Mouse (Mus musculus) mouse trophoblast stem cell (cell line): Measurements from ENCODE around the gene Ypel2.

ENCODE experiments used
- in situ Hi-C, 2 experiments: fragments of 300-500 bp; cut with MseI, MboI; formaldehyde crosslinking; loops; 2 replicates in 1 of 2; 3 replicates in 1 of 2; pipeline ENCODE4 v1.15.1; 2025

Ypel2 gene

DNA sequence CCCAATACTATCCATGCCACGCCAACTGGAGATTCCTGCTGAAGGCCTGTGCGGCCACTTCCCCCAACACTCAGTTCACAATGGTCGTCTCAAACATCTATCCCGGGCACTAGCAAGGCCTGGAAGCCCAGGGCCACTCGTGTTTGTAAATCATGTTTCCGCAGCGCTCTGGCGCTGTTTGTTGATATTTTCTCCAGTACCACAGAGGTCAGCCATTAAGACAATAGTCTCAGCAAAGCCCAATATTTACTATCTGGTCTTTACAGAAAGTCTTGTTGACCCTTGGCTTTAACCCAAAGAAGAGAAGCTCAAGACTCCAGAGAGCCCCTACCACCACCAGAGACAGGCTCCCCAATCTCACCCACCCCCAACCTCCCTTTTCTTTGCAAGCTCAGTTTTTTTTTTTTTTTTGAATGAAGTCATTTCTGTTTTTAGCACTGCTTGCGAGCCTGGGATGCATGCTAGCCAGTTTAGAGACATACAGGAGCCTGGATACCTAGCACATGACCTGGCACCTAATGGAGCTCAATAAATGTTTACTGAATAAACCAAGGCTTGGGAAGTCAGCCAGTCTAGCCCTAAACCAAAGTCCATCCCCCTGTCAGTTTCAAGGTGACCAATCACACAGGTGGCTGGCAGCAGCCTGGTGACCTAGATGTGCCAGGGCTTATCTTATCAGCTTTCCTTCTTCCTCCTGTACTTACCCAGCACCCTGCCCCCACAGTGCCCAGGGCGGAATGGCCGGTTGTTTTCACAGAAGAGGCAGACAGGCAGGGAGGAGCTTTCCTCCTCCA, 31.8 kb downstream of the Ypel2 start:
- in situ Hi-C loops: no loop called here

DNA sequence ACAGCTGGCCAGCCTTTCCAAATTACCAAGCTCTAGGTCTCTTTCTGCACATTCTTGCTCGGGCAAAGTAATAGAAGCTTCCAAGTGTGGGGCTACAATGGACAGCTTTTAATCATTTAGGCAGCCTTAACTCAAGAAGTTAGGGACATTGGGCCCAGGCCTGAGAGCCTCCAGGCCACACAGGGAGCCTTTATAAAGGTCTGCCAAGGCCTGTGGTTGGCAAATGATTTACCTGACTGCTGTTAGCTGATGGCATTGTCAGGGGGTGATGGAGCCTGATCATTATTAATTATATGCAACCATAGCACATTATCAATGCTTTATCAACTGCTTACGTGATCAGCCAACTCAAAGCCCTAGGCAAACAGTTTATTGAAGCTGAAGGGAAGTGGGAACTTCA, 33.2 kb downstream of the Ypel2 start:
- in situ Hi-C loops: no loop called here

DNA sequence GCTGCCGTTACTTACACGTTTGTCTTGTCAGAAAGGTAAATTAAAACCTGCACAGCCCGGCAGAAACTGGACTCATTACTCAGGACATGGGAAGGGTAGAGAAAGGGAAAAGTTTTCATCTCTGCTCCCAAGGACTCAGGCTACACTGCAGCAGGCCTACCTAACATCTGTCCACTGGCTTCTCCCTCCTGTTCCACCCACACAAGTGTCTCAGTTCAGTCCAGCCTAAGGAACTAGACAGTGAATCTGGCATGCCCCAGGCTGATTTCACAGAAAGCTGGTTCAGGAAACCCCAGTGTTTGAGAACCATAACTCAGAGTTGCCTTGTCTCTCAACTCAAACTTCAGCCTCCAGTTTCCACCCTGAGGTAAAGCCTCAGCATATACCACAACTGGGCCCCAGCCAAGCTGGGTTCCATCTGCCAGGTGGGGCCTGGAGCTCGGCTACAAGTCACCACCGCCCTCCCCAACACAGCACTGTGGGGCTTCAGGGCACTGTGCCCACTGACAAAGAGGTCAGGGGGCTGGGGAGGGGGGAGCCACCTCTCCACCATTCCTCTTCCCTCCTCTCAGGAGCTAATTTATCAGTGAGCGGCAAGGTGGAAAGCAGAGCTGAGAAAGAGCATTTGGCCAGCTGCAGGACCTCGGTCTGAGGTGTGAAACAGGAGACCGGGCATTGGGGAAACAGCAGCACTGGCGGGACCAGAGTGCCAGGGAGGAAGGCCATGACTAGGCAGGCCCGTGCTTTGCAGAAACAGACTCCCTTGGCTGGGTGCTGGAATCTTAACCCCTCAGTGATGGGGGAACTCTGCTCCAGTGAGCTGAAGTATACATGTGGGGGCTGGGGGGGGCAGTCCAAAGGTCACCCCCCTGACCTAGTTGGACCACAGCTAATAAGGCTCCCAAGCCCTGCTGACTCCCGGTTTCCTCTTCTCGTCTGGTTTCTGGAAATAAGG, 34.5 kb downstream of the Ypel2 start:
- in situ Hi-C loops: no loop called here

DNA sequence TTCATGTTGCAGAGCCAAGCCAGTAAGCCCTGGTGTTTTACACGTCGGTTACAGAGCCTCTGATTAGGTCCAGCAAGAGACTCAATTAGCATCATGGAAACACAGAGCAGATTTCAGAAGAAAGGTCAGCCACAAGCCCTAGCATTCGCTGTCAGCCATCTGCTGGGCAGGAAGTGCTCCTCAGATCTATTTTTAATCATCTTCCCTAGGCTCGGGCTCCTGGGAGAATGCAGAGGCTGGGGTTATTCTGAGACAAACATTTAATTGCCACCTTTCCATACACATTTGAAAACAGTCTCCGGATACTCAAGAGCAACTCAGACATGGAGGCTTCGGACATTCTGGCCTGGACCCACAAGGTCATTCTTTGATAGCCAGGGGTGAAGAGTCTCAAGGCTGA, 35.3 kb downstream of the Ypel2 start:
- in situ Hi-C loops: no loop called here

DNA sequence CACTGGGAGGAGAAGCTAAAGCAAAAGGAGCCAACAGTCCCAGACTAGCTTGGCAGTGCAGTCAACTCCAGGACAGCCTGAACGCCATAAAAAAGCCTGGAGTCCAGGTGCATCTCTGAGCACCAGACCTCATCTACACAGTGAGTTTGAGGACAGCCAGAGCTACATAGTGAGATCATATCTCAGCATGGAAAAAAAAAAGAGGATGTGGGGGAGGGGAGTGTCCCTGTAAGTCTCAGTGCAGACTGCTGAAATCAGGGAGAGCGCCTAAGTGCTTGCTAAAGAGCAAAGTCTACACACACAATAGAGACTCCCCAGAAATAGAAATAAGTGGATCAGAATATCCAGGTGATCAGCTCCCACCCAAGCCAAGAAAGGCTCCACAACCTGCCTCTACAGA, 37.1 kb downstream of the Ypel2 start:
- in situ Hi-C loops: no loop called here

DNA sequence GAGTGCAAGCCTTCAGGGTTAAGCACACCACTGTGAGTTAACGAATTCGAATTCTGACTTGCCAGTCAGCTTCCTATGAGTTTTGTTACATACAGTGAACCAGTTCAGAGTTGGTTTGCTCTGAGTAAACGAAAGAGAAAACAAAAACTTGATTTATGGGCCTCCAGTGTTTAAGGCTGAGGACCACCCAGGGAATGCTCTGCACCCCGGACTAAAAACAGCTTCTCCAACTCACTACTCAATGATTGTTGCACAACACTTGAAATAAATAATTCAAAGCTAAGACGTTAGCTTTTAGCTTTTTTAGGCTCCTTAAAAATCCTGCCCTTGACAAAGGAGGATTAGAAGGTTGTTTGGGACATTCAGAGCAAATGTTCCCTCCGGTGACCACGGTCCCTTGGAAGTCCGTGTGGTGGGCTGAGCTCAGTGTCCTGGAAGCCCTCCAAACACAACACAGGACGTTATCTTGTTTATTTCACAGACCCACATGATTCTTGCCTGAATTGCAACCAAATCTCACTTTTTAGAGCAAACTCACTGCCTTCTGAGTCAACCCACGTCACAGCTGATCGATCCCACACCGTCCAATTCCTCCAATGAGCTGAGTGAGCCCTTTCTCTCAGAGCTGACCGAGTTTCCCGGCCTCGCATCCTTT, 38.8 kb downstream of the Ypel2 start:
- in situ Hi-C loops: no loop called here

DNA sequence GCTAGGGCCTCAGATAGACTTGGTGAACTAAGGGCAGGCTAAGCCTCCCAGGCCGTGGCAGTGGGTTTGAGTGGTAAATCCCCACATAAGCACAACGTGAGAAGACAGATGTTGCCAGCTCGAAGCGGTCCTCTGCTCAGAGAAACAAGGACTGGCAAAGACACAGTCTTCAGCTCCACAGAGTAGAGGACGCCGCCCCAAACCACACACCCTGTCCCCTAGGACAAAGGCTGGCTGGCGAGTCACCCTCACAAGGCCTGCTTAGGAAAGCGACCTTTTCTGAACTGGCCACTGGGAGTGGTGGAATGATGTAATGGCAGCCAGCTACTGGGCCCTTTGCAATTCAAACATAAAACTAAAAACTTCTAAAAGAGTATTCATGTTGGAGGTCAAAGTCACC, 40.4 kb downstream of the Ypel2 start:
- in situ Hi-C loops: no loop called here

DNA sequence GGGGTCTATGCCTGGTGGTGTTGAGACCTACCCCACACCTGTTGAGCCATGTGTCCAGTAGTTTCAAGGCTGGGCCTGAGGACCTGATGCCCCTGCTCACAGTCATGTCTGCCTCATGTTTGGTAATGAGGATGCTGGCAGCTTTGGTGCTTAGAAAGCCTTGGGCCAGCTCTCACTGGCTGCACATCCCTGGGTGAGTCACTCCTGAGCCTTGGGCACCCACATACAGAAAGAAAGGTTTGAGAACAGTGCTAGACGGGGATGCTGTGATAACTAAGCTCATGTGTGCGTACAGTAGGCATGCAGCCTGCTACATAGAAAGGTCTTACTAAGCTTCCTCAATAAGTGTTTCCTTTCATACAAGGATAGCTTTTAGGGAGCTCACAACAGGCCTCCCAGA, 40.8 kb downstream of the Ypel2 start:
- in situ Hi-C loops: no loop called here

DNA sequence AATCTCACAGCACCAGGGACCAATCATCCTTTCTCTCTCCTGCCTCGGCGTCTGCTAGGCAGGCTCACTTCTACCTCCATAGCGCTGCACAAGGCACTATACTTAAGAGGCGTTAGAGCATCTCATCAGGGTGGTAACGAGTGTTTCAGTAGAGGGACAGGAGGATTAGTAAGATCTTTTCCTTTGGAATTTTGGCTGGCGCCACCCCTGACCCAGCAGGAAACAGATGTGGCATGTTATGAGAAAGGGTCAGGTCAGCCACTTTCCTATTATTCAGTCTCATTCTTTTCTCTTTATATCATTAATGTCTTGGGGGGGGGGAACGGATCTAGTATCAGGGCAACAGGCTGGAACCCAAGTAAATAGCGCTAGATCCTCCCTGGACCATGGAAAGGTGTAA, 41.8 kb downstream of the Ypel2 start:
- in situ Hi-C loops: no loop called here

DNA sequence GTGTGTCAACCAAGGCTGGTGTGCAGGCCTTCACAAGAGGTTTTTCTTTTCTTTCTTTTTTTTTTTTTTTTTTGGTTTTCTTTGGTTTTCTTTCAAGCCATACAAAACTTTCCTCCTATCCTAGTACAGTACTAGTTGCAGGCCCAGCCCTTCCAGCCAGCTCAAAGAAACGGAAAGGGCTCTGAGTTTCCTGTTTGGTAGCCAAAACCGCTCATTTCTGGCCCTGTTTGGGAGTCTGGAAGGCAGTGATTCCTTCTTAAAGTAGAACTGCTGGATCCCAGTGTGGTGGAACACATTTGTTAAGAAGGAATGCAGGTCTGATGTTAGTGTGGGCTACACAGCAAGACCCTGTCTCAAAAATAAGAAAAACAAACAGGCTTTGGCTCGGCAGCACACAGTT, 43.0 kb downstream of the Ypel2 start:
- in situ Hi-C loops: no loop called here

DNA sequence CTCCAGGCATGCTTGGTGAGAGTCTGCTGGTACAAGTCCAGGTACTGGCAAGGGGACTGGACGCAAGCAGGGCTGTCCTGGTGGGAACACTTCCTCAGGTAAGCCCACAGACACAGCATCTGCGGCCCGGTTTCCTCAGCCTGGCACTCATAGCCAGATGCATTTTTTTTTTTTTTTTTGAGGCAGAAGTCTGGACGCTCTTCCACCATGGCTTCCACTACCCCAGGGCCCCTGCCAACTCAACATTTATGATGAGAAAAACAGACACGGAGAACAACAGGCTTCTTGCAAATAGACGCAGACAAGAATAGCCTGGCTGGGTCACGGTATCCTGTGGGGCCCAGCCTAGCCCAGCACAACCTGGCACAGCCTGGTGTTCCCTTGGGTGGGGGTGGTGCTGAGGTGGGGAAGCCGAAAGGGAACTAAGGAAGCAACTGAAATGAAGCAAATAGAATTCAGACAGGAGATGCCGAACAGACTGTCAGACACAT, 43.5 kb downstream of the Ypel2 start:
- in situ Hi-C loops: no loop called here

DNA sequence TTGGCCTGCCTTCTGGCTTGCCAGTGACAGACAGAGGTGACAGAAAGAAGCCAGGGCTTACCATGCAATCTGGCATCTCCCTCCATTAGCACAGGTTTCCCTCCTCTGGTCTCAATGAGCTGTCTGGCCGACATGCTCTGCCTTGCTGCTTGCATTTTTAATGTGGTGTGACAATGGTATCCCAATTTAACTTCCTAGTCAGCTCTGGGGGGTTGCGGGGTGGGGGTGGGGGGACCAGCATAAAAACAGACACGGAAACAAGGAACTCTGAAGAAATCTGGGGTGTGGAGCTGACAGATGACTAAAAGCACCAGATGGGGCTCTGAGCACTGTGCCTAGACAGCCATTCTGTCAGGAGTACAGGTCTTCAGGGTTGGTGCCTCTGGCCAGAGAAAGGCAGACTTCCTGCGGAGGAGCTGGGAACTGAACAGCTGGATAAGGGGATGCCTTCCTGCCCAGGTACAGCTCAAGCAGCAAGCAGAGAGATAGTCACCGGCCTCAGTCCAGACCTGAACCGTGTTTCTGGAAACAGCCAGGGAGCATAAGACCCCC, 46.8 kb downstream of the Ypel2 start:
- in situ Hi-C loops: no loop called here

DNA sequence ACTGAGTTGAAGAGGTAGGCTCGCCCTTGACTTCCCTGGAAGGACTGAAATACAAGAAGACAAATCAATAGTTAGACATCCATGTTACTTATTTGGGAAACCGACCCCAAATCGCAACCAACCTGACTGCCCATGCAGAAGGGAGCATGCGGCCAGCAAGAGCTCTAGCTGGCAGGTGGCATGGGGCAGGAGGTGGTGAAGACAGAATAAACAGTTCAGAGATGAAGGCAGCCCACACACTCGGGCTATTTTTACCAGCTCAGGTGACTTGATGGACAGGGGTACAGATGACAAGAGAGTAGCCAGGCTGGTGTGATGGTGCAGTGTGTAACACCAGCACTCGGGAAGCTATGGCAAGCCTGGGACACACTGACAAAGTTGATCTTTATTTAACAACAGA, 47.6 kb downstream of the Ypel2 start:
- in situ Hi-C loops: no loop called here

DNA sequence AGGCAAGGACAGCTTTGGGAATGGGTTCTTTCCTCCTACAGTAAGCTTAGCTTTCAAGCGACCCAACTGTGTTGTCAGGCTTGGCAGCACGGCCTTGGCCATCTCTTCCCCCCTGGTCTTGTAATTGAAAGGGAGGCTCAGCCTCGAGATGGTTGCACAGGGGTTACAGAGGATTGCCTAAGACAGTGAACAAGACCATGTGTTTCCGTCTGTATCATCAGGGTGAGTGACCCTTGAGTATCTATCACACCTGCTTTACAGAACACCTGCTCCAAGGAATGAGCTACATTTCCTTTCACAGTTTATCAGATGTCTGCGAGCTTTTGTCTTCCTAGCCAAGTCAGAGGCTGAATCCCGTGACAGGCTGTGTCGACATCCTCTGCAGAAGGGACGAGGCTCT, 48.4 kb downstream of the Ypel2 start:
- in situ Hi-C loops: no loop called here

DNA sequence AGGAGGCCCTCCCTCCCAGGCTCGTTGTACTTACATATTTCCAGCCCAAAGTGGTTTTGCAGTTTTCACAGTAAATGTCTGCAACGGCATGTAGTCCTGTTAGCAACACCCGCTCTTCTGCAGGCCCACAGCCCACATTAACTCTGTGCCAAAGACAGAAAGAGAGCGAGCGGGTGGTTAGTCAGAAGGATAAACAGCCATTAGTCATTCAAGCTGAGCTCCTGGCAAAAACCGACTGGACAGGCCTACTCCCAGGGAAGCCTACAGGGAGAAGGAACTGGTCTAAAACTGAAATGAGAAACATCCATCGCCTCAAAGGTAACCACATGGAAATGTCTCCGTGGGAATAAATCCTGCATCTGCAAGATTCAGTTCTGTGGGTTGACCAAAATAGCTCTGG, 49.0 kb downstream of the Ypel2 start:
- in situ Hi-C loops: no loop called here

DNA sequence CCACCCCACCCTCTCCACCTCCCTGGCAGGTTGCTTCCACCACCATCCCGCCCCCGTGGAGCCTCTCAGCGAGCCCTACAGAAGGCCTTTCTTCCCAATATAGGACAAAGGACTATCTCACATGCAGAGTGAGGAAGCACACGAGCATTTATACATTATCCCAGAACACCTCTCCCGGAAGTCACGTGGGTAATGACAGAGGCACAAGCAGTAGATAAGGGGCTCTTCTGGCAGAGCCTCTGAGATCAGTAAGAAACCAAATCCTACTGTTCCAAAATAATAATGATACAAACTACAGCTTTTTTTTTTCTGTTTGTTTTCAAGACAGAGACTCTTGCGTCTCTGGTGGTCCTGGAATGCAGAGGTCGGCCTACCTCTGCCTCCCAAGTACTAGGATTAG, 51.6 kb downstream of the Ypel2 start:
- in situ Hi-C loops: no loop called here

DNA sequence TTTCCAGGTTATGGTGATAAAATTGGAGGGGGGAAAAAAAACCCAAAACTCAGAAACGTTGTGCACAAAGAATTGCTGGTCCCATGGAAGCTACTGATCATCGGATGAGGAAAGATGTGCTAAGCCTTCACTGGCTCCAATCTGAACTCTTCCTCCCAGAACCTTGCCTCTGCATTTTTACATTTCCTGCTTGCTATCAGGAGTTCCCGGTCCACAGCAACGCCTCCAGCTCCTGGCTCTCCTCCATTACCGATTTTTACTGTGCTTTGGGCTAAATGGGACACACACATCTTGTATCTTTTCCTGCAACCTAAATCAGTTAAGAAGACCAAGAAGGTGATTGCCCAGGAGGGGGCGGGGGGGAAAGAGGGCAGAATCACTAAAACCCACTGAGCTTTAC, 54.0 kb downstream of the Ypel2 start:
- in situ Hi-C loops: no loop called here

DNA sequence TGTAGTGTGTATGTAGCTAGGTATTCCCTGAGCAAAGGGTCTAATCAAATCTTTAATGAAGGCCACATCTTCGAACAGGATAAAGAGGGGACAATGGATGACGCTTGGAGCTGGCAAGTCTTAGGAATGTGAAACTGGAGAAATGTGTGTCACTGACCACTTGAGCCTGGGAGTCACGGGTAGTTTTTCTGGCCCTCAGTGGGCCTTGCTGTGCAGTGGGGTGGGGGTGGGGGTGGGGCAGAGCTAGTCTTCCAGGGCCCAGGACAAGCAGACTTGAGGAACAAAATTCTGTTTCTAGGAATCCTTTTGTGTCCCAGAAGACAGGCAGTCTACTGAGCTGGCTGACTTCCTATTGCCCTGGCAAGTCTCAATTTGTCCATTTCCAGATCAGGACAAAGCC, 55.0 kb downstream of the Ypel2 start:
- in situ Hi-C loops: no loop called here

DNA sequence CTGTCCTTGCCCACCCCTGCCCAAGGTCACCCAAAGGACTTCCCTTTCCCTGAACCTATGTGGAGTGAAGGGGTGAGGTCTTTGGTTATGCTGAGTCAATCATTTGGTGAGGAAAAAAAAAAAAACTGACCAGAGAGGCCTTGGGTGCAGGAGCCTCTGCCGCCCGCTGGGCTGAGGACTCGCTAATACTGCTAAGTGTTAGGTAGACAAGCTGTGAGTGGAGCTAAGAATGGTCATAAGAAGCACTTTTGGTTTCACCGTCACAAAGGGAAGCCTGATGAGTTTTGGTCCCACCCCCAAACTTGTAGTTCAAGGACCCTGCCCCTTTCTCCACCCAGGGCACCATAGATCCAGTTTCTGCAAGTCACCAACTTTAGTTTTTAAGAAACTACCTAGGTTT, 55.4 kb downstream of the Ypel2 start:
- in situ Hi-C loops: no loop called here

DNA sequence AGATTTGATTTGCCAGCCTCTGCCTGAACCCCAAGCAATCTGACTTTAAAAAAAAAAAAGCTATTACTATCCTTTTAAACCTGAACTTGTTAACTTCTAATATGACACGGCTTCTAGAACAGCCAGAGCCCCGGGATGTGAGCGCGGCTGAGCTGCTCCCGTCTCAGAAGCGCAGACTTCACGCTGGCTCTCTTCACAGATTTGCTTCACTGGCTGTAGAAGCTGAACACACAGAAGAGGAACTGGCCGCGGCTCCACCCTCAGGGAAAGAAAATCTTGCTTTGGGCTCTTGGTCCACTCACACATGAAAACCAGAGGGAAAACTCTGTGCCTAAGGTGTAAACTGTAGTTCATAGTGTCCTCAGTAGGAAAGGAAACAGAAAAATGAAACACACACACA, 56.6 kb downstream of the Ypel2 start:
- in situ Hi-C loops: no loop called here

DNA sequence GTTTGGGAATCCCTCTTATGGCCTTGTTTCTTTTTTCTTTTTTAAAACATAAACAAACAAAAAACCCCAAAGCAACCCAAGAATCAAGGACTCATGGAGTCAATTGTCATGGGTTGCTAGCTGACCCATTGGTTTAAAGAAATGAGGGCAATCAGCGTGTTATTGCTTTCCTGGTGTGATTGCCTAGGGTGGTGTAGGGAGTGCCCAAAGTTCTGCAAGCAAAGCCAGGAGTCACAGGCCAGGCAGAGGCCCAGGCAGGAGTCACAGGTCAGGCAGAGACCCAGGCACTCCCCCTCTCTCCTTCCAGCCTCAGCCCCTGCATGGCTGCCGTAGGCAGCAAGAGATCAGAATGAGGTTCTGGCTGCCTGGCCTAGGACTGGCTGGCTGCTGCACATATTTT, 58.6 kb downstream of the Ypel2 start:
- in situ Hi-C loops: no loop called here

DNA sequence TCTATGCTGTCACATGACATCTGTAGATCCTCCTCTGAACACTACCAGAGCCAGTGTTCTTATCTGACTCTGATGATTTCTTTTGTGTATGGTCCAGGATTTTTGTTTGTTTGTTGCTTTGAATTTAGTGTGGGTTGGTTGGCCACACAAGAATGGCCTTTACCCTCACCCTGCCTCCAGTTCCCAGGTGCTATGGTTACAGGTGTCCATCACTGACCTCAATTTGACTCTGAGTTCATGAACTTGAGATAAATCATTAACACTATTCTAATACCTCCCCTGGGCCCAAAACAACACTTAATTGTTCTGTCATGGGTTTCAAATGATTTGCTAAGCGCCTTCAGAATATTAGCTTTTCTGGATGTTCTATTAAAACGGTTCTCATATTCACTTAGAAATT, 61.3 kb downstream of the Ypel2 start:
- in situ Hi-C loops: no loop called here
